Mouse (Mus musculus) C2C12 (cell line): ENCODE data around the gene Gpc6. TPM values are rescaled to one million over a fixed set of nuclear protein-coding genes. Genes with fewer than 3 reads are reported as not detected.

ENCODE experiments used
- H3K27me3 ChIP-seq: one replicate; pipeline ENCODE4 v1.6.1; 2011; ENCODE audit not compliant: control insufficient read depth, insufficient read depth, insufficient read length
- H3K36me3 ChIP-seq: one replicate; pipeline ENCODE4 v1.6.1; 2011; ENCODE audit not compliant: control insufficient read depth, insufficient read depth
- H3K4me3 ChIP-seq: one replicate; pipeline ENCODE4 v1.5.1; 2011; ENCODE audit warnings: mild to moderate bottlenecking, control low read depth; ENCODE audit not compliant: poor library complexity, insufficient read depth, severe bottlenecking
- H3K79me2 ChIP-seq: one replicate; pipeline ENCODE4 v1.6.1; 2011; ENCODE audit not compliant: control insufficient read depth, insufficient read depth
- H3K79me3 ChIP-seq: one replicate; pipeline ENCODE4 v1.6.1; 2011; ENCODE audit warnings: low read depth, control low read depth
- H3ac ChIP-seq: one replicate; pipeline ENCODE3; 2011; ENCODE audit warnings: low read depth; ENCODE audit not compliant: control insufficient read depth, insufficient read length
- CEBPB ChIP-seq: IDR thresholded peaks from one replicate; pipeline ENCODE4 v1.6.1; 2011; ENCODE audit warnings: low read depth, mild to moderate bottlenecking, control low read depth, moderate library complexity
- CTCF ChIP-seq: IDR thresholded peaks from one replicate; pipeline ENCODE4 v1.5.1; 2011; ENCODE audit not compliant: control insufficient read depth, insufficient read depth, insufficient read length
- FOSL1 ChIP-seq: IDR thresholded peaks from one replicate; pipeline ENCODE4 v1.8.0; 2011; ENCODE audit warnings: mild to moderate bottlenecking, low read length; ENCODE audit not compliant: poor library complexity, insufficient read depth, severe bottlenecking
- MAX ChIP-seq: IDR thresholded peaks from one replicate; pipeline ENCODE4 v1.6.1; 2011; ENCODE audit warnings: mild to moderate bottlenecking, control low read depth
- MYOD1 ChIP-seq: IDR thresholded peaks from one replicate; pipeline ENCODE4 v1.6.1; 2011; ENCODE audit warnings: low read depth; ENCODE audit not compliant: control insufficient read depth, insufficient read length
- MYOG ChIP-seq: IDR thresholded peaks from one replicate; pipeline ENCODE4 v1.6.1; 2011; ENCODE audit not compliant: control insufficient read depth, insufficient read length; ENCODE audit errors: extremely low read depth
- USF1 ChIP-seq: IDR thresholded peaks from one replicate; pipeline ENCODE4 v1.6.1; 2011; ENCODE audit warnings: low read depth, mild to moderate bottlenecking, control low read depth, moderate library complexity
- polyA plus RNA-seq: library from polyadenylated mRNA; unstranded; fragments of >200 nt; fragmentation: generic; extraction: Trizol; gene quantifications from one replicate; pipeline ENCODE4 v1.2.1, GENCODE M21; 2012; ENCODE audit warnings: missing spikeins

Gene Gpc6
- polyA plus RNA-seq, 1 experiment: 9.6 TPM

- TF ChIP-seq USF1 (no peak), MYOG (no peak), FOSL1 (no peak), MAX (no peak), CEBPB (no peak), MYOD1 (no peak), CTCF (no peak)
- H3ac ChIP-seq: no peak overlapping the region
- no peak overlapping the region for H3K4me3 ChIP-seq
- H3K27me3 ChIP-seq: no peaks in the 10 kb centered on the region
- no peaks in the 10 kb centered on the region for H3K79me2 ChIP-seq
- H3K79me3 ChIP-seq: no peaks in the 10 kb centered on the region
- no peaks in the 10 kb centered on the region for H3K36me3 ChIP-seq
Observed at GRCm38 (mm10) chr14:117340549-117340948, 415.4 kb downstream of the Gpc6 start.

DNA sequence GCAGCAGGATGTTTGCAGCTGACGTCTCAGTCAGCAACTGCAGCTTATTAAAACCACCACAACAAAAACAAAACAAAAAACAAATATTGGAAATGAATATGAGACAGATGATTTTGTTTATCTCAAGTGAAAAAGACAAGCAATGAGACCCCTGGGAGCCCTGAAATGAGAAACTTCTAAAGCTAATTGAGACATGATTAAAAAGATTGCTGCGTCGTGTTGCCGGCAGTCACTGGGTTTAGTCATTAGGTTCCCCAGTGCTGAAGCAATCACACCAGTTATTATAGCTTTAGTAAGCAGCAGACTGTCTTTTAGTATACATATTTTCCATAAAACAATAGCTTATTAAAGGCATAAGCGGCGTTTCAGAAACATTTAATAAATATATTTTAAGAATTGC, 419.4 kb downstream of the Gpc6 start:
- H3K27me3 ChIP-seq: no peaks in the 10 kb centered on the region
- no peak overlapping the region for H3K4me3 ChIP-seq
- TF ChIP-seq MYOD1 (no peak), CTCF (no peak), USF1 (no peak), FOSL1 (no peak), MAX (no peak), MYOG (no peak), CEBPB (no peak)
- H3ac ChIP-seq: no peak overlapping the region
- no peaks in the 10 kb centered on the region for H3K79me3 ChIP-seq
- no peaks in the 10 kb centered on the region for H3K79me2 ChIP-seq
- no peaks in the 10 kb centered on the region for H3K36me3 ChIP-seq

DNA sequence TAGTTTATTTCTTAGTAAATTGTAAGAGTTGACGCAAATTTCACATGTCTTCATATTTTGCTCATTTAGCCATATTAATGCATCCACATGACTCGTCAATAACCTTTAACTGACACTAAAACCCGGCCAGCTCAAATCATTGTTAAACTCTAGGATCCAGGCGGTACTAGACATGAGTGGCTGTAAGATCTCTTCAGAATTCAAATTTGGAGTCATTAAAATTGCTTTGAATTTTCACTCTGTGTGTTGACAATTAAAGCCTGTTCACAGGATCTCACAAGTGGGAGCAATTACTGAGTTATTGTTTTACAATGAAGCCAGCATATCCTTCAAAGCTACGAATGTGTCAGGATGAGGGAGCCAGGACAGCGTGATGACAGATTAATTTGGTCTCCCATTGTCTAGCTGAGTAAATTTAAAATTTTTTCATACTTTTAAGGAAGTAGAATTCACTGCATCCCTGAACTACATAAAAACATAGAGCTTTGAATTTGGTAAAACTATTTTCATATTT, 421.3 kb downstream of the Gpc6 start:
- H3K79me3 ChIP-seq: no peaks in the 10 kb centered on the region
- H3K4me3 ChIP-seq: no peak overlapping the region
- H3ac ChIP-seq: no peak overlapping the region
- H3K36me3 ChIP-seq: no peaks in the 10 kb centered on the region
- no peaks in the 10 kb centered on the region for H3K27me3 ChIP-seq
- TF ChIP-seq MAX: no peak
- no peak for TF ChIP-seq FOSL1
- no peak for TF ChIP-seq CEBPB
- TF ChIP-seq CTCF: no peak
- no peak for TF ChIP-seq MYOG
- no peaks in the 10 kb centered on the region for H3K79me2 ChIP-seq

- no peak overlapping the region for H3K4me3 ChIP-seq
- TF ChIP-seq FOSL1 (no peak), MAX (no peak), CTCF (no peak), USF1 (no peak), CEBPB (no peak), MYOG (no peak), MYOD1 (no peak)
- H3K79me2 ChIP-seq: no peaks in the 10 kb centered on the region
Observed at GRCm38 (mm10) chr14:117351296-117351695, 426.2 kb downstream of the Gpc6 start.

GRCm38 (mm10) chr14:117361155-117361964, 436.2 kb downstream of the Gpc6 start:
- Histone ChIP-seq H3ac (no peak overlapping the region), H3K79me3 (no peaks in the 10 kb centered on the region), H3K36me3 (no peaks in the 10 kb centered on the region), H3K4me3 (no peak overlapping the region), H3K79me2 (no peaks in the 10 kb centered on the region), H3K27me3 (no peaks in the 10 kb centered on the region)
- TF ChIP-seq MYOG: no peak
- TF ChIP-seq USF1: no peak
- TF ChIP-seq FOSL1: no peak
- TF ChIP-seq MYOD1: no peak
- no peak for TF ChIP-seq MAX
- no peak for TF ChIP-seq CEBPB
- no peak for TF ChIP-seq CTCF

More at GRCm38 (mm10) chr14:117351296-117351695, 426.2 kb downstream of the Gpc6 start:
- no peaks in the 10 kb centered on the region for H3K79me3 ChIP-seq
- no peak overlapping the region for H3ac ChIP-seq
- H3K27me3 ChIP-seq: no peaks in the 10 kb centered on the region
- H3K36me3 ChIP-seq: no peaks in the 10 kb centered on the region

GRCm38 (mm10) chr14:117361965-117362309, 436.8 kb downstream of the Gpc6 start:
- TF ChIP-seq CEBPB (no peak), MYOG (no peak), USF1 (no peak), MAX (no peak), FOSL1 (no peak), CTCF (no peak), MYOD1 (no peak)
- Histone ChIP-seq H3K79me2 (no peaks in the 10 kb centered on the region), H3K4me3 (no peak overlapping the region), H3ac (no peak overlapping the region), H3K27me3 (no peaks in the 10 kb centered on the region), H3K36me3 (no peaks in the 10 kb centered on the region), H3K79me3 (no peaks in the 10 kb centered on the region)
